Mouse (Mus musculus) embryo, embryonic 10 days (tissue): Measurements from ENCODE around the gene Fam163a.
"Not testable (repeated sequence)": the region's sequence is repeated elsewhere in the genome, so short reads cannot be mapped to it uniquely, and the experiment has no call there.

Experiments used
- DNase-seq: peaks from one replicate; pipeline ENCODE4 v3.0.0-alpha.2; 2015; ENCODE audit warnings: low spot score

Gene Fam163a

DNA sequence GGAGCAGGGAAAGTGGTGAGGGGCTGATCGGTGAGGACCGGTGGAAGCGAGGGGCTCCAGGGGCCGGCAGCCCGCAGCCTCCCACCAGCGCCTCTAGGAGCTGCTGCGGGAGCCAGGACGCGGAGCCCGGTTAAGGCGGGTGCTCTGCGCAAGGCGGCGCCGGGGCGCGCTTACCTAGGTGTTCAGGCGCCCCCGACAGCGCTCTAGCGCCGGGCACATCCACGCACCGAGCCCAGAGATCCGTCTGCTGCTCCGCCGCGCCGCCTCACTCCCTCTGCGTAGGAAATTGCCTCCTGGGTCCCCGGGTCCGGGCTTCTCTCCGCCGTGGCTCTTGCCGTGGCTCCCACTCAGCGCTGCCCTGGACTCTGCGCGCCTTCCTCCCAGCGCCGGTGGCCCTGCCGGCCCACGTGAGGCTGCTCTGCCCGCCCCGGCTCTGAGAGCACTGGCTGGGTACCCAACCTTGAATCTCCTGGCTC lies at the start of gene Fam163a:
TSS of gene Fam163a (minus strand) at position 371 of the 476 bp plus-strand sequence.
- peak; percentile 49 for DNase-seq

DNA sequence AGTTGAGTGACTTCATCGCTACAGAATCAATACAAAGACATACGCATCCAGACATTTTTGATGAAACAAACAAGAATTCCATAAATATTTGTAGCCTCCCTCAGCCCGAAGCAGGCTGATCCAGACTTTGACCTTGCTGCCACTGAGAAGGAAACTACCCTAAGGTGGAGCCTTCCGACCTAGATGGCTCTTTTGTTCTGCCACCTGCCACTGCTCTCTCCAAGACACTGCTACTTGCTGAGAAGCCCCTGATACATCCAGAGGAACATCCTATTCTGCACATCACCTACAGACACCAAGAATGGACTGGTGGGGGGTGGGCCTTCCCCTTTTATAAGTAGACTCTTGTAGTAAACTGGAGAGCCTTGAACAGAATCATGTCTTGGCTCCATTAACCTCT lies 46.3 kb upstream of the Fam163a start:
- not testable (repeated sequence) for DNase-seq

DNA sequence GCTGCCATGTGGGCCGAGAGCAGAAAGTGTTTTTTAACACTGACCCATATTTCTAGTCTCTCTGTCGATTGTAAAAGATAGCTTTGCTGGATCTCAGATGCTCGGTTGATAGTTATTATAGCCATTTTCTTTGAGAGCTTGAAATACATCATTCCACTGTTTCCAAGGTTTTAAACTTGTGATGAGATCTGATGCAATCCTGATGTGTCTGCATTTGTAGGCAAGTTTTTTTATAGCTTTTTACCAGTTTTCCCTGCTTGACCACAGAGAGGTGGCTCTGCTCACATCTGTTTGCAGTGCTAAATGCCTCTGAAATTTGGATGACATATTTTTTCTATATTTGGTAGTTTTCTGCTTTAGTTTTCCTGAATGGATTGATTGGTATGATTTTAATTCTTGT lies 43.1 kb upstream of the Fam163a start:
- no peak for DNase-seq

DNA sequence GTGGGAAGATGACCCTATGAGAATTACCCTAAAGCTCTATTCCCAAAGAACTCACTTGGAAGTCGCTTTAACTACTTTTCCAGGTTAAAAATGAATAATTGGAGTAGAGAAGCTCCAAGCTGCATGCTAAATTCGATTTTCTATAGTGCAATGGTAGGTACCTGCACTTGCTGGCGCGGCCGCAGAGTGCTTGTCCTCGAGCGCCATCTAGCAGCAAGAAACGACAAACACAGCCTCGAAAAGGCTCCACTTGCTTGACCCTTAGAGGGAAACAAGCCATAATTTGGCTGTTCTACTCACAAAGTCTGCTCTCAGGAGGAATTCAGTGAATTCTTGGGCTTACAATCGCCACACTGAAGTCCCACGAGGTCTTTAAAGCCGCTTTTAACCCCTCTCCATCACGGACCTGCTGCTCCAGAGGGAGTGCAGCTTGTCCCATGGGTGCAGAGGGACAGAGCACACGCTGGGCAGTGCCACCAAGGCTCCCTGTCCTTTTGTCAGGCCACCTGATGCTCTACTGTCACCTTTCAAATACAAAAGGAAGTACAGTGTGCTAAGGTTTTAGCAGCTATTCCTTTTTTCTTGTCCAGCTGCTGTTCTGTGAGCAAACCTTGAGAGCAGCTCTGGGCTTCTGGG lies 37.0 kb upstream of the Fam163a start:
- peak; percentile 82 for DNase-seq

DNA sequence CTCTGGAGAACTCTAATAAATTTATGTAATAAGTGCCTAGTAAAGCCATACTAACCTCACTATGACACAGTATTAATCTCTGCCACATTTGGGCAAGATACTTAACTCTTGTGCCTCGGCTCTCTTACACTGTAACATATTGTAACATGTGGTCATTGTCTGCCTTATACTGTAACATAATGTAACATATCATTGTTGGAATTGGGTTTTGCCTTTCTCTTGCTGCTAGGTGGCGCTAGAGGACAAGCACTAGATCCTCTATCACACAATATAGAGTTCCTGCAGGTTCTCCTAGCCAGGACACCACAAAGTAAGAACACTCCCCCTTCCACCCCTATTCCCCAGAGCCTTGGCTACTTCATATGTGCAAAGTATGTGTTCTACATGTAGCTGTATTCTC lies 36.2 kb upstream of the Fam163a start:
- DNase-seq: peak; percentile 74

DNA sequence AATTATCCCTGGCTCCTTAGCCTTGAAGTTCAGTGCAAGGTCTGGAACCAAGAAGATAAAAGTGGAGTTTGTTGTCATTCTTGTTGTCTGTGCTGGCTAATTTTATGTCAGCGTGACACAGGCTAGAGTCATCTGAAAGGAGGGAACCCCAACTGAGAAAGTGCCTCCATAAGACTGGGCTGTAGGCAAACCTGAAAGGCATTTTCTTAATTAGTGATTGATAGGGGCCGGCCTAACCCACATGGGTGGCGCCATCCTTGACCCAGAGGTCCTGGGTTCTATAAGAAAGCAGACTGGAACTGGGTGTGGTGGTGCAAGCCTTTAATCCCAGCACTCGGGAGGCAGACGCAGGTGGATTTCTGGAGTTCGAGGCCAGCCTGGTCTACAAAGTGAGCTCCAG lies 26.3 kb upstream of the Fam163a start:
- no peak for DNase-seq

DNA sequence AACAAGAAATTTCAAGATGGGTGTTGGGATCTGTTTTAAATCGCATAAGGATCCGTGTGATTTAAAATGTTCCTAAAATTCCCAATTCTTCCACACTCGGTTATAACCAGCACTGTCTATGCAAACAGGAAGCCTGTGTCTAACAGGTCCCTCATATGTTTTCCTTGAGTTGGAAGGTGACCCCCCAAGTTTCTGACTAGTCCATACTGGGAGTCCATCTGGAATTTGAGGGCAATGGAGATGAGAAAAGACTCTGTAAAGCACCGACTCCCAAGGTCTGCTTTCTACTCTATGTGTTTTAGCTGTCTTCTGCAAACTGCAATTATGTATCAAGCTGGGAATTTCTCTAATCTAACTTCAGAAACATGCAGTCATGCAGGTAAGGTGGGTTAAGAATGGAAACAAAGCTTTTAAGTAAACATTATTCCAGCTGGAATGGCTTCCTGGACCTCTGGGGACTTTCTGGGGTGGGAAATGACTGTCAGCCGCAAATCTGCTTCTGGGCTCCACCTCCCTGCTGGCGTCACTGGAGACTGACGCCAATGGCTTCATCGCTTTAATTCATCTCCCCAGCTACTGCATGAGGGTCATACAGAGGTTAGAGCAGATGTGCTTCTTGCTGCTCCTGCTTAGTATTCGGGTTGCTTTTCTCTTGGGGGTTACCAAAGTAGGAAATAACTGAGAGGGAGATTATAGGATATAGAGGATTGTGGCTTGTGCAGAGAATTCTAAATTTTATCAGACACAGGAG lies 25.7 kb upstream of the Fam163a start:
- DNase-seq: peak; percentile 84

DNA sequence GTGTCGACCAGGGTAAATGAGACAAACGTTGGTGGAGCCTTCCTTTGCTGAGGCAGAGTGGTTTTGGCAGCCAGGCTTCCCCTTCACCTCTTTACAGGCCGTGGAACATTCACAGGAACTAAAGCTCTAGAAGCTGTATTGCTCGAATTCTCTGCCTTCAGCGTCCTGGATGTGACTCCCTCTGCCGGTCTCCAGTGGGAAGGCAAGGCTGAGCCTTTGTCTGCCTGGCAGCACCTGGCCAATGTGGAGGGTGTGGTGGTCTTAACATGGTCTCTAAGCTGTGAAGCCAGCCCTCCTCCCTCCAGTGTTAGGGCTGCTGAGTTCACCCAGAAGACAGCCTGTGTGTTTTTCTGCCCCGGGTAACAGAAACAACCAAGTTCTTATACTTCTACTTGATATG lies 24.6 kb upstream of the Fam163a start:
- peak; percentile 83 for DNase-seq

DNA sequence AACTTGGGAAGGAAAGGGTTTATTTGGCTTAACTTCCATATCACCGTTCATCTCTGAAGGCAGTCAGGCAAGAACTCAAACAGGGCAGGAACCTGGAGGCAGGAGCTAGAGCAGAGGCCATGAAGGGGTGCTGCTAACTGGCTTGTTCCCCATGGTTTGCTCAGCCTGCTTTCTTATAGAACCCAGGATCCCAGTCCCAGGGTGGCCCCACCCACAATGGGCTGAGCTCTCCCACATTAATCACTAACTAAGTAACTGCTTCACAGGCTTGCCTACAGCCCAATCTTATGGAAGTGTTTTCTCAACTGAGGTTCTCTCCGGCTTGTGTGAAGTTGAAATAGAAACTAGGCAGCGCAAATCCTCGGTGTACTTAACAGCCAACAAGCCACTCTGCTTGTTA lies 23.9 kb upstream of the Fam163a start:
- no peak for DNase-seq

DNA sequence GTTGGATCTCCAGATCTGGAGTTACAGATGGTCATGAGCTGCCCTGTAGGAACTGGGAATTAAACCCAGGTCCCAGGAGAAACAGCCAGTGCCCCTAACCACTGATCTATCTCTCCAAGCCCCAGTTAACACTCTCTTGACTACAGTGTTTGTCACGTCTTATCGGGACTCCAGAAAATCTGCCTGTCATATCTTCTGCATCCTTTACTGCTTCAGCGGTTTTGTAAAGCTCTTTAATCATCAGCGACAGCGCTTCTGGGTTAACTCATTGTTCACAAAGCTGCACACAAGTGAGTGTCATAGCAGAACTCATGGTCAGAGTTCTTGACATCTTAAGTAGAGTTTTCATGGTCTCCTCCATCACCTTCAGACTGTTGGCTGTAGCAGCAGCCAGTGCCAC lies 22.1 kb upstream of the Fam163a start:
- DNase-seq: no peak

DNA sequence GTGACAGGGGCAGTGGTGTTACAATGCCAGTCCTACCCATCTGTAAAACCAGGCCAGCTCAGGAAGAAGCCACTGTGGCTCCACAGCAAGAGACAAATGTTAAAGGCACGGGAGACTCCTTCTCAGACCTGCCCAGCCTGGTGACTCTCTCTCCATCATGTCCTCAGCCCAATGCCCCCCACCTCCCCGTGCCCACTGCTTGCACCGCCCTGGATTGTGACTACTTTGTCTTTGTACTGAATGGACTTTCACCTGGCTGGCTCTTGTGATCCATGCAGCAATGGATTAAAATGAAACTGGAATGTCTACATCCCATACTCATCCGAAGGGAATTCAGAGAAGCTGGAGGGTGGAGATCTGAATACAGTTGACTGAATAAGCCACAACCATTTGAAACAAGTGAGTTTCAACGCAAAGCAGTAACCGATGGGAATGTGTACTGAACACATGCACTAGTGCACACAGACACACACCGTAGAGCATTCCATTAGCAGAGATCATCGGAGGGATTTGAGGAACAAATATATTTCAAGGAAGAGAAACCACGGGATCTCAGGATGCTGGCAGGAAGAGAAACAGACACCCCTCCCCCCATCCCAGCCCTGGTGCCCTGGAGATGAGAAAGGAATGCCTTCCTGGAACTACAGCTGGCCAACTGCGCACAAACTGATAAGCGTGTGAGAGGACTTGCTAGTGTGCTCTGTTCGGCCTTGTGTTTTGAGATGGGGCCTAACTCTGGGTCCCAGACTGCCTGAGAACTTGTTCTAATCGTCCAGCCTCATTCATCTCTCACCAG lies 17.6 kb upstream of the Fam163a start:
- peak; percentile 67 for DNase-seq

DNA sequence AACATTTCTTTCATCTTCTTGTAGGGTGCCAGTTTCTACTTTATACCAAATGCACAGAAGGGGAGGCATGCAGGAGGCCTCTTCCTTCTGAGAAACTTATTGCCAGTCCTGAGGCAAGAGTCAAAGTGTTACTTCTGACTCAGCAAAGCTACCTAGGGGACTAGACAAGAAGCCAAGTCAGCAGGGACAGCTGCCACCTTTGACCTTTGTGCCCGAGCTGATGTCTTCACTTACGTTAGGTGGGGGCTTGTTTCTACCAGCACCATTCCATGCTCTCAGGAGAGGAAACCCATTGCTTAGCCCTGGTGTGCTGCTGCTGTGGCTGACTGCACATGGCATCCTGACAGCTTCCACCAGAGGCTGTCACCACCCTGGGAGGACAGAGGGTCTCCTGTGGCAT lies 16.5 kb upstream of the Fam163a start:
- DNase-seq: peak; percentile 48

DNA sequence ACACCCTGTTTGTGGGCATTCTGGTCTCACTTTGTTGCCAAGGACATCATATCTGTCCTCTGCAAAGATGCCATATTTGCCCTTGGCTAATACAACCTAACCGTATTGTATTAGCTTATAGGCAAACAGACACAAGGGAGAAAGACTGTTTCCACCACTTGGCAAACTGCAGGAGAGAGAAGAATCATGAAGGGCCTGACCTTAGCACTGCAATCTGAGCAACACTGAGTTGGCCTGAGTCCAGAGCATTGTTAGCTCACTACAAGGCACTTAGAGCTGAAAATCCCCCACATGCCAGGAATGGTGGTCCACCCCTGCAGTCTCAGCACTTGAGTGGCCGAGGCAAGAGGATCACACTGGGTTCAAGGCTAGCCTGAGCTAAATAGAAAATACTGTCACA lies 13.7 kb upstream of the Fam163a start:
- DNase-seq: no peak

DNA sequence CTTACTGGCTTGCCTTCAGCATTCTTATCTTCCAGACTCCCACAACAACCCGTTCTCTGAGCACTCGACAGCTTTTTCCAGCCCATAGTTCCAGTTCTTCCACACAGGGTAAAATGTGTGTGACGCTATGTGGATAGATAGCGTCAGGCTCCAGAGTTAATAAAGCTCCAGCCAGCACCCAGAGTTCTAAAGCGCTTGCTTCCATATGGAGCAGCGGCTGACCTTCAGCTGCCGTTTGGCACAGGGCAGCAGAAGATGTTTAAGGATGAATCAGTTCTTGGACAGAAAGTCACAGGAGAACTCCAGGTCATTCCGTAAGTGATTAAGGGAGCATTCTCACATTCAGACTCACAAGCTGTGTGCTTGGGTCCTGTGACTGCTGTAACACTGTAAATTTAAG lies 13.1 kb upstream of the Fam163a start:
- DNase-seq: no peak

DNA sequence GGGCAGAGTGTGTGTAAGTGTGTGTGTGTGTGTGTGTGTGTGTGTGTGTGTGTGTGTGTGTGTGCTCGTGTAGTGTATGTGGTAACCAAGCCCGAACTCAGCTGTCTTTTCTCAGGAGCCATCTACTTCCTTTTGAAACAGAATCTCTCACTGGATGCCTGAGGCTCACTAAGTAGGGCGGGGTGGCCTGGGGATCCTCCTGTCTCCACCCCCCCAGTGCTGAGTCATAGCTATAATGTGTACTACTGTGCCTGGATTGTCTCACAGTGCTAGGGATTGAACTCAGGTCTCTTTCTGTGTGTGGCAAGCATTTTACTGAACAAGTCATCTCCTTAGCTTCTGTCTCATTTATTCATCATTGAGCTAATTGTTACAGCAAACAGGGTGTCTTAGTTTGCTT lies 12.6 kb upstream of the Fam163a start:
- peak; percentile 54 for DNase-seq

DNA sequence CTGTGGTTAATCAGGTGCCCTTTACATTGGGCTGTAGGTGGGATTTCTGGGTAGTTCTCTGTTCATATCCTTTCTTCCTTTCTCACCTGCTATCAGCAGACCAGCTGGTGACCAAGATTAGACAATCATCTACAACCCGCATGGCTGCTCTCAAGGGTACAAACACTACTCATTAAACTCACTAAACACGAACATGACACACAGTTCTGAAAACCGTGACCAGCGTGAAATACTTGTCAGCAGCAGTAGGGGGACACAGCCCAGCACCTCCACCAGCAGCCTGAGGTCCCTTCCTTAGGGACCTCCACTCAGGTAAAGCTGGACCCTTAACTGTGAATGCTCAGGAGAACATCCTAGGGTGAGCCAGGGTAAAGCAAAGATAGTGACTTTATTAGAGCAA lies 11.4 kb upstream of the Fam163a start:
- DNase-seq: no peak

DNA sequence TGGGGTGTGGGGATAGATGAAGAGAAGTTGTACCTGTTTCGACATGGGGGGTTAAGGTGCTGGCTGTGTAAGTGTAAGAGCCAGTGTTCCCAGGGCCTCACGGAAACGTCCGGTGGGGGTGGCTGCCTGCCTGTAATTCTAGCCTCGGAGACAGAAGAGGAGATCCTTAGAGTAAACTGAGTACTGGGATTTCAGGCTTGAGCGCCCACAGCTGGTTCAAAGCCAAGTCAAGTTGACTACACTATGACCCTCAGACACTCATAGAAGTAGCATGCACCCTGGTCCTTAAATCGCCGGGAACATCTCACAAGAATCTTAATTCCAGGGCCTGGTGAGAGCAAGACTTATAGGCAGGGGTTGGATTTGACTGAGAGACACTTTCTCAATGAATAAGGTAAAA lies 9.8 kb upstream of the Fam163a start:
- no peak for DNase-seq

DNA sequence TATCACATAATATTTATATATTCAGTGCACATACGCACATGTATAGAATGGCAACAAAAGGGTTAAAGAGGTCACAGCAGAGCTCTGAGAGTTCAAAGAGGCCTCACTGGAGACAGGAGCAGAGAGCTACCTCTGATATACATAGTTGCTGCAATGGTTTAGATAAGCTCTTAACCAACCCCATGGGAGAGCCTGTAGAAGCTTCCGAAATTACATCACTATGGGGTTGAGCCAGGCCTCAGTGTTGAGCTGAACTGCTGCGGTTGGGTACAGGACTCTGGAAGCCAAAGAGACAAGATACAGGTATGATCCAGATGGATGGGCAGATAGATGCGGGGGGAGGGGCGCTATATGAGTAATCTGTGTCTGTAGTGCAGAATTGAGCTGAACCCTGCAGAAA lies 8.1 kb upstream of the Fam163a start:
- DNase-seq: no peak

DNA sequence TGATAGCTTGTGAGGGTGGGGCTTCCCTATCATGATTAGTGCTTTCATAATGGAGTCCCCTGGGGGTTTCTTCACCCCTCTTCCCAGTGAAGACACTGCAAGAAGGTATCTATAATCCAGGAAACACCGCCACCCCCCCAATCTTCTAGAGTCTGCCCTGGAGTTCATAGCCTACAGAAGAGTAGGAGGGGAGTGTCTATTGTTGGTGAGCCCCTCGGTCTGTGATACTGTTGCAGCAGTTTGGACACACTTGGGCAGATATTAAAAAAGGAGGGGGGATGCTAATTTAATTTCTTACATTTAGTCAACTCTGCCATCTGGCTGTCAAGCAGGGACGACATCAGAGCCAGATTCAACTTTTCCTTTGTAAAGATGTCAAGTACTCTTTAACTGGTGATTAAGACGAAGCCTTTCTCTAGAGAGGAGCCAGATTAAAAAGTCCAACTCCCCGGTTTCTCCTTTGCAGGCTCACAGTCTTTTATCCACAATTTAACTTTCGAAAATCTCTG lies 7.0 kb upstream of the Fam163a start:
- no peak for DNase-seq

DNA sequence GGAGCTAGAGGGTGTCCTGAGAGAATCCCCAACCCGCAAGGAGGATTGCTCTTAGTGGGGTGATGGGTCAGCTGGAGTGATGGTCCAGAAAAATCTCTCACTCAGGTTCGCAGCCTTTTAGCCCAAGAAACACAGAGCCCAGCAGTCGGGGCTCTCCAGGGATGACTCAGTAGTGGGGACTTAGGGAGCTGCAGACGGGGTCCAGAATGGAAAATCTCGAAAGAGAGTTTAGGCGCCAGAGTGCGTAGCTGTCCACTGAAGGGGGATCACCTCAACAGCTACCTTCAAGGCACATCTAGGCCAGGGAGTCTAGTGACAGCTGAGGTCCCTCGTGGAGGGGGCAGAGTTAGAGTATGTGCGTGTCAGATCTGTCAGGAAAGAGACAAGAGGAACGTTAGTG lies 338 bp upstream of the Fam163a start:
- DNase-seq: no peak

DNA sequence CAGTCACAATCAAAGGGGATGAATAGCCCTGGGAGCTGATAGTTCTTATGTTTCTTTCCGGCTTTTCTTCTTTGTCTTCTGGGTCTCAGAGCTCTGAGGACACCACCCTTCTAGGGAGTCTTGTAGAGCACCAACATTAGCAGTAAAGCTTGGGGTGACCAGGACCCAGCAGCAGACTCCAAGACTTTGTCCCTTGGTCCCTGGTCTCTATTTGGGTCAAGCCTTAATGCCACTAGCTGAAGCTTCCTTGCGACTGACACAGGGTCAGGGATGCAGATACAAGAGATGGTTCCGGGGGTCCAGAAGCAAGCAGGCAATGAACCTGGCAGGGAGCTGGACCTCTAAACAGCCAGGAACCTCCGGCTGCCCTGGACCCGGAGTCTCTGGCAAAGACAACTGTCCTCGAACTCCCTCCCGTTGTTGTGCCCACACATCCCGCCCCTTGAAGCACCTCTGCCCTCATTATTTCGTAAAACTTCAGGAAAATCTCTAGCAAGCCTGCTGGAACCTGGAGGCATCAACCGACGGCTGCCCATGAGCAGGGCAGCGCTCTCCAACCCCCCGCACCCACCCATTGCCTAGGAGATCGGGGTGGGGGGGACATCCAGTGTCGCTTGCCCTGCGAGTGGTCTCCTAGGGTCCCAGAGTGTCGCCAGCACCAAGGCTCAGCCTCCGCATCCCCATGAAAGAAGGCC lies 718 bp downstream of the Fam163a start:
- no peak for DNase-seq

DNA sequence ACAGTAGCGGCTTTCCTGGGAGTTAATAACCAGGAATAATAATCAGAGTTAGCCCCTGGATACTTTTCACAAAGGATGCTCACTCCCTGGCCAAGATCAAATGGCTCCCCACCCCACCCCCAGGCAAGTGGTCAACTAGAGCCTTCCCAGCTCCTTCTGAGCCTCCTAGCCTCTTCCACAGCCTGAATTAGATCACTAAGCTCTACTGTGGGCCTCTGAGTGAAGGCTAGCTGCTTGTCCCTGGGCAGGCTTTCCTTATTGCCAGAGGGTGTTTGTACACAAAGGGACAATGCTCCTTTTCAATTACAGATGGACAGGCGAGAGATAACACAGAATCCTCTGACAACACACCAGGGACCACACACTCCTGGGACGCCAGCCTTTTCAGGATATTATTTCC lies 2.2 kb downstream of the Fam163a start:
- no peak for DNase-seq
